Mouse (Mus musculus) limb, embryonic 12.5 days (tissue): ENCODE measurements at regions not wholly inside any gene's neighbourhood (a gene's known extent, or its start where the extent isn't known, plus 50 kb on each side); places are given as distances from the start of the nearest gene placed in this dataset.

Experiments
- ATAC-seq: fragments of 200-750 bp; cut with Nextera tagmentation; 2 replicates; pipeline ENCODE4 v1.8.0; 2017; ENCODE audit warnings: low read depth, moderate TSS enrichment; ENCODE audit not compliant: insufficient number of reproducible peaks, insufficient read depth, low FRiP score, low TSS enrichment
- H3K27ac ChIP-seq: fragments of 300-500 bp; sonication (generic); 2 replicates; pipeline ENCODE4 v1.5.1; 2016; ENCODE audit warnings: mild to moderate bottlenecking, moderate library complexity
- H3K27me3 ChIP-seq: fragments of 300-500 bp; sonication (generic); 2 replicates; pipeline ENCODE4 v1.6.1; 2016; ENCODE audit warnings: mild to moderate bottlenecking, moderate library complexity
- H3K36me3 ChIP-seq: fragments of 300-500 bp; sonication (generic); 2 replicates; pipeline ENCODE4 v1.6.1; 2016; ENCODE audit warnings: mild to moderate bottlenecking, moderate library complexity
- H3K4me1 ChIP-seq: fragments of 300-500 bp; sonication (generic); replicated peaks from 2 replicates; pipeline ENCODE4 v1.6.1; 2016
- H3K4me2 ChIP-seq: fragments of 300-500 bp; sonication (generic); 2 replicates; pipeline ENCODE4 v1.6.1; 2016; ENCODE audit warnings: mild to moderate bottlenecking, moderate library complexity
- H3K4me3 ChIP-seq: fragments of 300-500 bp; sonication (generic); replicated peaks from 2 replicates; pipeline ENCODE4 v1.5.1; 2016; ENCODE audit warnings: mild to moderate bottlenecking
- H3K9ac ChIP-seq: fragments of 300-500 bp; sonication (generic); replicated peaks from 2 replicates; pipeline ENCODE4 v1.6.1; 2016; ENCODE audit warnings: mild to moderate bottlenecking, moderate library complexity
- H3K9me3 ChIP-seq: fragments of 300-500 bp; sonication (generic); 2 replicates; pipeline ENCODE4 v1.6.1; 2016; ENCODE audit warnings: mild to moderate bottlenecking, moderate library complexity
- WGBS: fragments of 180-500 bp; shearing (Covaris S2); methylation state at CpG from one replicate; pipeline ENCODE4 v1.1.7; 2016; 5-methylcytosine and 5-hydroxymethylcytosine counted together

GRCm38 (mm10) chr12:13983631-13984395, 168.0 kb downstream of the Fam84a start:
- Histone ChIP-seq H3K9me3 (no peaks in the 10 kb centered on the region), H3K4me1 (no peaks in the 10 kb centered on the region), H3K27ac (no peak overlapping the region), H3K4me2 (no peak overlapping the region), H3K27me3 (no peaks in the 10 kb centered on the region), H3K36me3 (no peaks in the 10 kb centered on the region), H3K4me3 (no peak overlapping the region), H3K9ac (no peak overlapping the region)
- WGBS, result 76% methylated on average over 7 of the region's 7 CpGs
- no peak for ATAC-seq

GRCm38 (mm10) chr12:13964537-13964936, 187.3 kb downstream of the Fam84a start:
- no peaks in the 10 kb centered on the region for H3K27me3 ChIP-seq
- no peak overlapping the region for H3K27ac ChIP-seq
- H3K36me3 ChIP-seq, result no peaks in the 10 kb centered on the region
- H3K4me3 ChIP-seq, result no peak overlapping the region
- WGBS, result 90% methylated on average over 3 of the region's 3 CpGs
- H3K4me2 ChIP-seq, result no peak overlapping the region
- no peak overlapping the region for H3K9ac ChIP-seq
- ATAC-seq, result no peak
- H3K4me1 ChIP-seq, result no peaks in the 10 kb centered on the region
- no peaks in the 10 kb centered on the region for H3K9me3 ChIP-seq

GRCm38 (mm10) chr12:13939494-13939893, 212.4 kb downstream of the Fam84a start:
- no peak overlapping the region for H3K4me3 ChIP-seq
- H3K36me3 ChIP-seq, result no peaks in the 10 kb centered on the region
- H3K9me3 ChIP-seq, result no peaks in the 10 kb centered on the region
- H3K27me3 ChIP-seq, result no peaks in the 10 kb centered on the region
- no peak overlapping the region for H3K27ac ChIP-seq
- no peaks in the 10 kb centered on the region for H3K4me1 ChIP-seq
- no peak overlapping the region for H3K4me2 ChIP-seq
- no peak overlapping the region for H3K9ac ChIP-seq
- 95% methylated on average over 4 of the region's 4 CpGs for WGBS
- no peak for ATAC-seq

GRCm38 (mm10) chr12:13921066-13921465, 230.8 kb downstream of the Fam84a start:
- Histone ChIP-seq H3K27me3 (no peaks in the 10 kb centered on the region), H3K36me3 (no peaks in the 10 kb centered on the region), H3K9me3 (no peaks in the 10 kb centered on the region), H3K4me1 (no peaks in the 10 kb centered on the region), H3K4me2 (no peak overlapping the region), H3K27ac (no peak overlapping the region), H3K4me3 (no peak overlapping the region), H3K9ac (no peak overlapping the region)
- WGBS, result 74% methylated on average over 1 of the region's 1 CpGs
- ATAC-seq, result no peak

- Histone ChIP-seq H3K9me3 (no peaks in the 10 kb centered on the region), H3K27me3 (no peaks in the 10 kb centered on the region), H3K27ac (no peak overlapping the region), H3K36me3 (no peaks in the 10 kb centered on the region), H3K4me1 (no peaks in the 10 kb centered on the region), H3K4me3 (no peak overlapping the region), H3K9ac (no peak overlapping the region), H3K4me2 (no peak overlapping the region)
- WGBS, result 73% methylated on average over 3 of the region's 3 CpGs
- no peak for ATAC-seq
These were observed 268.5 kb downstream of the Fam84a start for GRCm38 (mm10) chr12:13883317-13883716.

- H3K36me3 ChIP-seq, result no peaks in the 10 kb centered on the region
- no peak overlapping the region for H3K4me3 ChIP-seq
- H3K27ac ChIP-seq, result no peak overlapping the region
- H3K27me3 ChIP-seq, result no peaks in the 10 kb centered on the region
- H3K9me3 ChIP-seq, result no peaks in the 10 kb centered on the region
- WGBS, result 51% methylated on average over 1 of the region's 1 CpGs
- no peak overlapping the region for H3K4me2 ChIP-seq
- H3K4me1 ChIP-seq, result no peaks in the 10 kb centered on the region
- no peak overlapping the region for H3K9ac ChIP-seq
- no peak for ATAC-seq
These were observed 282.7 kb downstream of the Fam84a start for GRCm38 (mm10) chr12:13869161-13869560.

- no peaks in the 10 kb centered on the region for H3K27me3 ChIP-seq
- no peak overlapping the region for H3K9ac ChIP-seq
- no peak overlapping the region for H3K4me3 ChIP-seq
- no peaks in the 10 kb centered on the region for H3K36me3 ChIP-seq
- no peak for ATAC-seq
- H3K27ac ChIP-seq, result no peak overlapping the region
- no peaks in the 10 kb centered on the region; the same call in 1 of the 2 replicates for H3K9me3 ChIP-seq
- no peak overlapping the region for H3K4me2 ChIP-seq
- H3K4me1 ChIP-seq, result no peaks in the 10 kb centered on the region
- 88% methylated on average over 7 of the region's 7 CpGs for WGBS
These were observed 290.6 kb downstream of the Fam84a start for GRCm38 (mm10) chr12:13861226-13861625.

- WGBS, result 62% methylated on average over 13 of the region's 13 CpGs
- H3K4me2 ChIP-seq, result no peak overlapping the region
- H3K4me3 ChIP-seq, result no peak overlapping the region
- ATAC-seq, result no peak
- H3K4me1 ChIP-seq, result no peaks in the 10 kb centered on the region
- no peaks in the 10 kb centered on the region for H3K36me3 ChIP-seq
- no peak overlapping the region for H3K27ac ChIP-seq
- H3K9me3 ChIP-seq, result peaks cover 12% of the 10 kb centered on the region; the same call in 1 of the 2 replicates
- no peak overlapping the region for H3K9ac ChIP-seq
- H3K27me3 ChIP-seq, result no peaks in the 10 kb centered on the region
These were observed 307.0 kb downstream of the Fam84a start for GRCm38 (mm10) chr12:13844532-13845485.

GRCm38 (mm10) chr12:13843423-13844080, 308.3 kb downstream of the Fam84a start:
- Histone ChIP-seq H3K4me1 (no peaks in the 10 kb centered on the region), H3K9me3 (peaks cover 6% of the 10 kb centered on the region; the same call in 1 of the 2 replicates), H3K36me3 (no peaks in the 10 kb centered on the region), H3K9ac (no peak overlapping the region), H3K27me3 (no peaks in the 10 kb centered on the region), H3K4me2 (no peak overlapping the region), H3K27ac (no peak overlapping the region), H3K4me3 (no peak overlapping the region)
- WGBS, result 53% methylated on average over 5 of the region's 5 CpGs
- no peak for ATAC-seq

- Histone ChIP-seq H3K27me3 (no peaks in the 10 kb centered on the region), H3K9ac (no peak overlapping the region), H3K9me3 (no peaks in the 10 kb centered on the region), H3K4me2 (no peak overlapping the region), H3K4me3 (no peak overlapping the region), H3K36me3 (no peaks in the 10 kb centered on the region), H3K4me1 (no peaks in the 10 kb centered on the region), H3K27ac (no peak overlapping the region)
- peak; percentile 52; the same call in 1 of the 2 replicates for ATAC-seq
- 52% methylated on average over 1 of the region's 1 CpGs for WGBS
These were observed 310.6 kb downstream of the Fam84a start for GRCm38 (mm10) chr12:13841238-13841637.

- Histone ChIP-seq H3K27me3 (no peaks in the 10 kb centered on the region), H3K9ac (no peak overlapping the region), H3K4me1 (no peaks in the 10 kb centered on the region), H3K9me3 (no peaks in the 10 kb centered on the region), H3K4me2 (no peak overlapping the region), H3K27ac (no peak overlapping the region), H3K36me3 (no peaks in the 10 kb centered on the region), H3K4me3 (no peak overlapping the region)
- 86% methylated on average over 3 of the region's 3 CpGs for WGBS
- no peak for ATAC-seq
These were observed 317.1 kb downstream of the Fam84a start for GRCm38 (mm10) chr12:13834723-13835122.
